Comparison of ENCODE assay signal across 8 mouse cellular contexts in the genomic region with DNA sequence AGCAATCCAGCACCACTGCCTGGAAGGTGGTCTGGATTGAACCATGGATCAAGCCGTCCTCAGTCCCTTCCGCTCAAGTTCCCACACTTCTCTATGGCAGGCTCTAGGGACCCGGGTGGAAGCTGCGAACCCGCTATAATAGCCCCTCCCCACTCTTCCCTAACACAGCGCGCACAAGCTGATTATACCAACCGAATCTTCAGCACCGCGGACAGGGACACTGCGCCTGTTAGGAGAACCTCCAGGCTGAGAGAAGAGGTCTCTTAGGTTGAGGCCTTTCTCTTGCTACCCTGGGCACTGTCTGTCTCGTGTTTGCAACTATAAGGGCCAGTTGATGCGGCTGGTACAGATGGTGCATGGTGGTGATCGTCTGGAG. TPM values are rescaled to one million over a fixed set of nuclear protein-coding genes. Genes with fewer than 3 reads are reported as not detected.
DNase-seq lines count a peak whose midpoint lies in the region; ATAC-seq and TF ChIP-seq lines count a peak whose summit lies in the region.

No protein-coding gene starts in this region.

- H3K4me3 ChIP-seq in liver, embryonic 12.5 days = no peak overlapping the region
- H3K4me3 ChIP-seq in gastrocnemius, adult 2 months = no peak overlapping the region
- H3K4me3 ChIP-seq in intestine, embryonic 16.5 days (ENCODE audit: low read length) = no peak overlapping the region
- no peak overlapping the region for H3K4me3 ChIP-seq in stomach, embryonic 14.5 days (ENCODE audit: low read depth, low read length)

- no peak overlapping the region for H3K27ac ChIP-seq in liver, embryonic 12.5 days
- no peak overlapping the region for H3K27ac ChIP-seq in gastrocnemius, adult 2 months
- H3K27ac ChIP-seq in intestine, embryonic 16.5 days (ENCODE audit: low read length) = no peak overlapping the region
- H3K27ac ChIP-seq in stomach, embryonic 14.5 days (ENCODE audit: low read length) = no peak overlapping the region

- DNase-seq in liver = peak; percentile 71
- DNase-seq in adrenal gland, postnatal 4 days (ENCODE audit: low spot score in 2 of 2) = peak; percentile 43 to 46
- DNase-seq in gastrocnemius, adult 2 months = peak; percentile 27
- peak; percentile 28 for DNase-seq in lung, postnatal 25 days (ENCODE audit: low spot score)

- H3K9ac ChIP-seq in liver, embryonic 12.5 days = no peak overlapping the region
- H3K9ac ChIP-seq in intestine, embryonic 16.5 days (ENCODE audit: low read depth, low read length) = no peak overlapping the region
- no peak overlapping the region for H3K9ac ChIP-seq in stomach, embryonic 14.5 days (replicated peaks; ENCODE audit: low read depth, low read length)

- H3K4me1 ChIP-seq in liver, embryonic 12.5 days = peaks cover 11% of the 10 kb centered on the region; the same call in 1 of the 2 replicates
- peaks cover 17% of the 10 kb centered on the region for H3K4me1 ChIP-seq in intestine, embryonic 16.5 days (ENCODE audit: control insufficient read depth, insufficient read depth, low read length)
- H3K4me1 ChIP-seq in stomach, embryonic 14.5 days (ENCODE audit: control insufficient read depth, insufficient read depth, low read length) = peaks cover 16% of the 10 kb centered on the region; the same call in 1 of the 2 replicates

- H3K4me2 ChIP-seq in liver, embryonic 12.5 days = no peak overlapping the region
- no peak overlapping the region for H3K4me2 ChIP-seq in intestine, embryonic 16.5 days (ENCODE audit: low read depth, low read length)
- H3K4me2 ChIP-seq in stomach, embryonic 14.5 days (replicated peaks; ENCODE audit: low read depth, low read length) = peak overlapping the region; percentile 30; the same call in 1 of the 2 replicates

- no peak for TF ChIP-seq CTCF in gastrocnemius, adult 2 months (IDR thresholded peaks at IDR 0.05)

- no peak for ATAC-seq in liver, embryonic 12.5 days
- peak; percentile 68 for ATAC-seq in intestine, embryonic 16.5 days
- ATAC-seq in stomach, embryonic 14.5 days (ENCODE audit: insufficient number of reproducible peaks, insufficient read depth, low FRiP score, low read depth) = peak; percentile 57; the same call in 1 of the 2 replicates
- no peak for ATAC-seq in erythroblast, adult 5-6 weeks (replicated peaks; ENCODE audit: low FRiP score, poor library complexity, severe bottlenecking)

- intact Hi-C loops in gastrocnemius, adult 2 months (cut with DNase I) = no loop called here

- H3K9me3 ChIP-seq in liver, embryonic 12.5 days (replicated peaks) = no peaks in the 10 kb centered on the region
- no peaks in the 10 kb centered on the region for H3K9me3 ChIP-seq in intestine, embryonic 16.5 days (ENCODE audit: control insufficient read depth, low read length)
- H3K9me3 ChIP-seq in stomach, embryonic 14.5 days (ENCODE audit: control insufficient read depth, low read depth, low read length) = no peaks in the 10 kb centered on the region

- H3K27me3 ChIP-seq in liver, embryonic 12.5 days (replicated peaks) = peaks cover 78% of the 10 kb centered on the region
- peaks cover 56% of the 10 kb centered on the region for H3K27me3 ChIP-seq in intestine, embryonic 16.5 days (replicated peaks; ENCODE audit: control insufficient read depth, insufficient read depth, low read length)
- H3K27me3 ChIP-seq in stomach, embryonic 14.5 days (ENCODE audit: control insufficient read depth, insufficient read depth, low read length) = peaks cover 42% of the 10 kb centered on the region

- under 1% methylated on average over 14 of the region's 14 CpGs for WGBS in liver, embryonic 12.5 days (ENCODE audit: insufficient replicate concordance)
- 2% methylated on average over 14 of the region's 14 CpGs for WGBS in intestine, embryonic 16.5 days
- WGBS in stomach, embryonic 14.5 days = under 1% methylated on average over 14 of the region's 14 CpGs

- H3K36me3 ChIP-seq in liver, embryonic 12.5 days = no peaks in the 10 kb centered on the region
- H3K36me3 ChIP-seq in intestine, embryonic 16.5 days (ENCODE audit: control insufficient read depth, insufficient read depth, low read length) = no peaks in the 10 kb centered on the region
- no peaks in the 10 kb centered on the region for H3K36me3 ChIP-seq in stomach, embryonic 14.5 days (ENCODE audit: control insufficient read depth, insufficient read depth, low read length)

RNA-seq across cellular contexts. Expression of a gene that starts 1.3 kb away (rescaled TPM):
- 0.14 and 0.19 TPM in 2 replicates for polyA plus RNA-seq in liver, embryonic 12.5 days (2016; fragmentation: Nextera tagmentation; extraction: Ambion mirVana)
- under 1 TPM; 0.20 to 0.56 TPM for total RNA-seq in adrenal gland, postnatal 4 days (2021)
- total RNA-seq in gastrocnemius, adult 2 months (2021) = not detected
- 0.62 and 0.72 TPM in 2 replicates for polyA plus RNA-seq in intestine, embryonic 16.5 days (2015; fragmentation: Nextera tagmentation; extraction: Ambion mirVana)
- 3.0 and 3.4 TPM in 2 replicates for polyA plus RNA-seq in stomach, embryonic 14.5 days (2014; fragmentation: Nextera tagmentation; extraction: Ambion mirVana)
- total RNA-seq in erythroblast, adult 5-6 weeks (2015; ENCODE audit: low replicate concordance) = not detected in 2 replicates
- total RNA-seq in erythroblast, adult 5-6 weeks (2017; ENCODE audit: low replicate concordance) = 0.94 and 3.6 TPM in 2 replicates

Comparison
In these comparisons a context has a peak if more than half of its experiments do, and no peak if none do; other contexts are left out.
1. ATAC-seq: peak in intestine, embryonic 16.5 days (single experiment) and stomach, embryonic 14.5 days (single experiment); none in liver, embryonic 12.5 days (single experiment) and erythroblast, adult 5-6 weeks (single experiment).
2. Peak in every context shown above with its lines, with median percentiles within 50 percentile points of each other: DNase-seq.